Mouse (Mus musculus) ES-E14 (cell line): ENCODE measurements around the gene Gm20532.

Experiments
- HCFC1 ChIP-seq: IDR thresholded peaks from 2 replicates; pipeline ENCODE4 v1.6.1; 2012; ENCODE audit warnings: low read length, inconsistent platforms, borderline replicate concordance; ENCODE audit not compliant: insufficient read depth
- MAFK ChIP-seq: IDR thresholded peaks from 2 replicates; pipeline ENCODE4 v1.6.1; 2014; ENCODE audit warnings: mild to moderate bottlenecking, low read depth, low read length, inconsistent platforms; ENCODE audit not compliant: insufficient read depth
- ZC3H11A ChIP-seq: IDR thresholded peaks from 2 replicates; pipeline ENCODE4 v1.6.1; 2012; ENCODE audit warnings: low read depth, mild to moderate bottlenecking, inconsistent platforms, low read length, borderline replicate concordance
- ZNF384 ChIP-seq: IDR thresholded peaks from 2 replicates; pipeline ENCODE4 v1.6.1; 2012; ENCODE audit warnings: low read depth, low read length, inconsistent platforms

DNA sequence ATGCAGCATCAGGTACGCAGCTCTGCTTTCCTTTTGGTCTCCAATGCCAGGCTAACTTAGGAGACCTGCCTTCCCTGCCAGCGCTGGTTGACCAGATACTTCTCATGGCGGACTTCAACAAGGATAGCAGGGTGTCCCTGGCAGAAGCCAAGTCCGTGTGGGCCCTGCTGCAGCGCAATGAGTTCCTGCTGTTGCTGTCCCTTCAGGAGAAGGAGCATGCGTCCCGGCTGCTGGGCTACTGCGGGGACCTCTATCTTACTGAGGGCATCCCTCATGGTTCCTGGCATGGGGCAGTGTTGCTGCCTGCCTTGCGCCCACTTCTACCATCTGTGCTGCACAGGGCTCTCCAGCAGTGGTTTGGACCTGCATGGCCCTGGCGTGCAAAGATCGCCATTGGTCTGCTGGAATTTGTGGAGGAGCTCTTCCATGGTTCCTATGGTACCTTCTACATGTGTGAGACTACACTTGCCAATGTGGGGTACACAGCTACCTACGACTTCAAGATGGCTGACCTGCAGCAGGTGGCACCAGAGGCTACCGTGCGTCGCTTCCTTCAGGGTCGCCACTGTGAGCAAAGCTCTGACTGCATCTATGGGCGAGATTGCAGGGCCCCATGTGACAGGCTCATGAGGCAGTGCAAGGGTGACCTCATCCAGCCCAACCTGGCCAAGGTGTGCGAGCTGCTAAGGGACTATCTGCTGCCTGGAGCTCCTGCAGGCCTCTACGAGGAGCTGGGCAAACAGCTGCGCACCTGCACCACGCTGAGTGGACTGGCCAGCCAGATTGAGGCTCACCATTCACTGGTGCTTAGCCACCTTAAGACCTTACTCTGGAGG is 49.3 kb downstream of the Gm20532 start:
- no peak for TF ChIP-seq HCFC1
- no peak for TF ChIP-seq ZC3H11A
- no peak for TF ChIP-seq MAFK
- TF ChIP-seq ZNF384 = no peak
